Mouse (Mus musculus) urinary bladder, adult 18-20 months (tissue): Measurements from ENCODE around the gene Stk24.
A peak's percentile ranks its signal among the peaks of the same experiment; 100 is the strongest.
"Not testable (repeated sequence)": the region's sequence is repeated elsewhere in the genome, so short reads cannot be mapped to it uniquely, and the experiment has no call there.

Experiments
- DNase-seq, 2 experiments: peaks; one replicate each; pipeline ENCODE4 v3.0.0; 2022; ENCODE audit warnings: low spot score in 2 of 2, mixed read lengths in 2 of 2

Gene Stk24

GRCm38 (mm10) chr14:121379827-121380145, at the start of gene Stk24:
Gene Stk24, minus strand, starts transcription at chr14:121380011.
- no peak for DNase-seq

- no peak for DNase-seq
Measured at GRCm38 (mm10) chr14:121428148-121428547, 48.3 kb upstream of the Stk24 start.

- no peak for DNase-seq
Measured at GRCm38 (mm10) chr14:121426743-121427142, 46.9 kb upstream of the Stk24 start.

- peak in 1 of 2 experiments; percentile 21 for DNase-seq
Measured at GRCm38 (mm10) chr14:121425004-121425793, 45.4 kb upstream of the Stk24 start.

- peak; percentile 50 to 73 for DNase-seq
Measured at GRCm38 (mm10) chr14:121423341-121423751, 43.5 kb upstream of the Stk24 start.

- peak in 1 of 2 experiments; percentile 48 for DNase-seq
Measured at GRCm38 (mm10) chr14:121422664-121423340, 43.0 kb upstream of the Stk24 start.

- no peak for DNase-seq
Measured at GRCm38 (mm10) chr14:121422000-121422399, 42.2 kb upstream of the Stk24 start.

- DNase-seq, result peak in 1 of 2 experiments; percentile 68
Measured at GRCm38 (mm10) chr14:121417594-121417993, 37.8 kb upstream of the Stk24 start.

GRCm38 (mm10) chr14:121416626-121417319, 37.0 kb upstream of the Stk24 start:
- no peak for DNase-seq

- no peak for DNase-seq
Measured at GRCm38 (mm10) chr14:121414635-121415241, 34.9 kb upstream of the Stk24 start.

- DNase-seq, result not testable (repeated sequence)
Measured at GRCm38 (mm10) chr14:121413726-121414125, 33.9 kb upstream of the Stk24 start.

GRCm38 (mm10) chr14:121408944-121409343, 29.1 kb upstream of the Stk24 start:
- DNase-seq, result no peak

- DNase-seq, result no peak
Measured at GRCm38 (mm10) chr14:121406943-121407342, 27.1 kb upstream of the Stk24 start.

GRCm38 (mm10) chr14:121405546-121405945, 25.7 kb upstream of the Stk24 start:
- no peak for DNase-seq

- DNase-seq, result no peak
Measured at GRCm38 (mm10) chr14:121405120-121405519, 25.3 kb upstream of the Stk24 start.

- DNase-seq, result no peak
Measured at GRCm38 (mm10) chr14:121399676-121400075, 19.9 kb upstream of the Stk24 start.

- no peak for DNase-seq
Measured at GRCm38 (mm10) chr14:121397471-121397870, 17.7 kb upstream of the Stk24 start.

- DNase-seq, result no peak
Measured at GRCm38 (mm10) chr14:121395125-121395524, 15.3 kb upstream of the Stk24 start.

GRCm38 (mm10) chr14:121391927-121392326, 12.1 kb upstream of the Stk24 start:
- DNase-seq, result peak in 1 of 2 experiments; percentile 66

- no peak for DNase-seq
Measured at GRCm38 (mm10) chr14:121387760-121388159, 7.9 kb upstream of the Stk24 start.

GRCm38 (mm10) chr14:121385440-121385839, 5.6 kb upstream of the Stk24 start:
- DNase-seq, result no peak

- no peak for DNase-seq
Measured at GRCm38 (mm10) chr14:121383801-121384200, 4.0 kb upstream of the Stk24 start.
